Mouse (Mus musculus) heart, postnatal 0 days (tissue): ENCODE measurements around the gene Samd11.

Source experiments
- CTCF ChIP-seq: IDR thresholded peaks from 2 replicates; pipeline ENCODE4 v1.5.1; 2016; ENCODE audit warnings: antibody characterized with exemption, control low read depth, low read depth
- EP300 ChIP-seq: IDR thresholded peaks from 2 replicates; pipeline ENCODE4 v1.6.1; 2016; ENCODE audit warnings: antibody characterized with exemption, low read depth

DNA sequence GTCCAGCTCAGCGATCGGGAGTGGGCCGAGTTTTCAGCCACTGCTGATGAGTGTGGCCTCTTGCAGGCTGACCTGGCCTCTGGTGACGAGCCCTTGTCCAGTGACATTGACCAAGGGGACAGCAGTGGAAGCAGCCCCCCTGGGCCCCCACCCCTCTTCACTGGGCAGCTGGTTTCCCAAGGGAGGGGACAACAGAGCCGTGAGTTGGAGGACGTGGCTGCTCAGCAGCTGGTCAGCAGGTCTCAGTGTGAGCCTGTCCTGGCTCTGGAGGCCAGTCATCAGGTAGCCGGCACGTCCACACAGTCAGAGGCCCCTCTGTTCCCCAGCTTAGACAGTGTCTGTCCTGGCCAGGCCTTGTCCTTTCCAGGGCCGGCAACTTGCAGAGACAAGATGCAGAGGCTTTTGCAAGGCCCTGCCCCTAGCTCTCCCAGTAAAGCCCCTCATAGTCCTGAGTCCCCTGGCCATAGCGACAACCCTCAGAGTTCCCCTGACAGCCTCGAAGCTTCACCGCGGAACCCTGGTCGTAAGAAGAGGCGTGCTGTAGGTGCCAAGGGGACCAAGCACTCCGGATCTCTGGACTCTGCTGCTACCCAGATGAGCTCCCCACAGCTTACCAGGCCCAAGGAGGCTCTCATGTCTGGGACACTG is 38.3 kb downstream of the Samd11 start:
- TF ChIP-seq CTCF (no peak), EP300 (no peak)
